Mouse (Mus musculus): Measurements from ENCODE around the gene March1. TPM values are rescaled to one million over a fixed set of nuclear protein-coding genes. Genes with fewer than 3 reads are reported as not detected.

March1 gene
- polyA plus RNA-seq, 1 experiment from 2014 or later, result 15.4 TPM

DNA sequence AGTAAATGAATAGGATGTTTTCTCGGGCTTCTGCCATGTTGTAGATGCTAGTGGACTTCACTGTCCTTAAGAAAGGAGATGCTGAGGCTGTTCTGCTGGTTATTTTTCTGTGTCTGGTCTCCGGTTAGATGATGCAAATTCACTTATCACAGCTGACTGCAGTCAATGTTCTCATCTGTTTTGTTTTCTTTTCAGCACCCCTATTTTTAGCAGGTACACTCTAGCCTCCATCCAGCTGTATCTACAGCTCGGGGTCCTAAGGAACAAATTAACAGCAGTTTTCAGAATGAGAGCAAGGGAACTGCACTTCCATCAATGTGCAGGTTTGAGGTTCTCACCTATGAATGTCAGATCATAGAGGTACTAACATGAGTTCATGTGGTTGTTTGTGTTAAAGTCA, 721.9 kb downstream of the March1 start:
- H3K9me3 ChIP-seq (replicated peaks), result no peaks in the 10 kb centered on the region
- H3K27ac ChIP-seq, result no peak overlapping the region
- H3K4me2 ChIP-seq (replicated peaks), result no peak overlapping the region
- 89% methylated on average over 3 of the region's 3 CpGs for WGBS
- no peaks in the 10 kb centered on the region for H3K36me3 ChIP-seq
- H3K4me1 ChIP-seq, result no peaks in the 10 kb centered on the region
- no peak overlapping the region for H3K4me3 ChIP-seq
- no peak overlapping the region for H3K9ac ChIP-seq
- no peak for ATAC-seq (ENCODE audit: low FRiP score)
- no peaks in the 10 kb centered on the region for H3K27me3 ChIP-seq

DNA sequence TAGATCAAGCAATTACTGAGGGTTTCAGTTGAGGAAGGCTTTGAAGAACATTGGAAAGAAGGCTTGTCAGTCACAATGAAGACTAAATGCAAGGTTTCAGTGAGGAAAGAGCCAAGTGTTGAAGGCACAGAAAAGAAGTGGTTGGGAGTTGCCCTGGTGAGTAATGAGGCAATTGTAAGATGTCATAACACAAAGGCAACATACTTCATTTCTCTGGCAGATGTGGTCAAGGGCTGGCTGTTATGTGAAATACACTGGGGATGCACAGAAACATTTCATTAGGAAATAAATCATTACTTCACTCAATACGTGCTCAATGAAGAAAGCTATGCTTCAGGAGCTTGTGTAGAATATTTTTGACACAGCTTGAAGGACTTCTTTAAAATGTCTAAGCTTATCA, 725.2 kb downstream of the March1 start:
- Histone ChIP-seq H3K27ac (no peak overlapping the region), H3K36me3 (no peaks in the 10 kb centered on the region), H3K4me2 (replicated peaks) (no peak overlapping the region), H3K4me1 (no peaks in the 10 kb centered on the region), H3K9me3 (replicated peaks) (no peaks in the 10 kb centered on the region), H3K4me3 (no peak overlapping the region), H3K27me3 (no peaks in the 10 kb centered on the region), H3K9ac (no peak overlapping the region)
- ATAC-seq (ENCODE audit: low FRiP score), result no peak
- WGBS, result 77% methylated on average over 1 of the region's 1 CpGs

DNA sequence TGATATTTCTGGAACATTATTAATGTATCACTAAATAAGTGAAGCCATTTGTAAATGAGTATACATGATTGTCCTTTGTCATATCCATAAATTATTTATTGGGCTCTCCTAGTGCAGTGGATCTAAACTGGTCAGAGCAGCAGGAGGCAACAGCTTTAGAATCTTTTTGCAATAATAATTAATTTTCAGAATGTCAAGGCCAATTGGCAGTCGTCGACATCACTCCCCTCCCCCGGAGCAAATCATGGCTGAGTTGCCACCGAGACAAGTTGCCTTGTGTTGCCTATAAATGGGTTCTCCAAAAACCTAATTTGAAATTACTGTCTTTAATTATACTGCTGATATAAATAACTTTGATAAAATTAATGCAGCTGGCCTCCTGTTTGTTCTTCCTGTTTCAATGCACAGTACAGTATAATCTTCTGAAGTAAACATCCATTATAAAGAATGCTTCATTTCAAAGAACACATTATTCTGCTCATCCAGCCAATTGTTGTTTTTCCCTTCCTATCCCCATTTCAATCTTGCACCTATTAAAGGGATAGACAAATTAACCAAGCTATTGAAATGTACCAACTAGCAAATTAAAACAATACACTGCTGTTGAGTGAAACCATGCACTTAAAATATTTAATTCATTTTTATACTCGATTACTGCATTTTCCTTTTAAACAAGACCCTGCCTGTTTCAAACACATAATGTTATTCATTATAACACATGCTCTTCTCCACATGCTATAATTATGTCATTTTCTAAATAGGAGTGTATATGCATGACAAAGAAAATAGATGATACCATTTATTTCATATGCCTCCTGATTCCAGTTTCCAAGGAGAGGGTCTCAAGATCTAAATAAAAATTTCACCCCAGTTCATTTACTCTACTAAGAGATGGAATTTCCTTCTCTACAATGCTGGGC, 745.4 kb downstream of the March1 start:
- no peaks in the 10 kb centered on the region for H3K27me3 ChIP-seq
- no peaks in the 10 kb centered on the region for H3K4me1 ChIP-seq
- no peaks in the 10 kb centered on the region for H3K36me3 ChIP-seq
- H3K4me2 ChIP-seq (replicated peaks), result no peak overlapping the region
- no peak for ATAC-seq (ENCODE audit: low FRiP score)
- H3K9me3 ChIP-seq (replicated peaks), result no peaks in the 10 kb centered on the region
- no peak overlapping the region for H3K4me3 ChIP-seq
- WGBS, result 70% methylated on average over 5 of the region's 5 CpGs
- H3K27ac ChIP-seq, result no peak overlapping the region
- H3K9ac ChIP-seq, result no peak overlapping the region

DNA sequence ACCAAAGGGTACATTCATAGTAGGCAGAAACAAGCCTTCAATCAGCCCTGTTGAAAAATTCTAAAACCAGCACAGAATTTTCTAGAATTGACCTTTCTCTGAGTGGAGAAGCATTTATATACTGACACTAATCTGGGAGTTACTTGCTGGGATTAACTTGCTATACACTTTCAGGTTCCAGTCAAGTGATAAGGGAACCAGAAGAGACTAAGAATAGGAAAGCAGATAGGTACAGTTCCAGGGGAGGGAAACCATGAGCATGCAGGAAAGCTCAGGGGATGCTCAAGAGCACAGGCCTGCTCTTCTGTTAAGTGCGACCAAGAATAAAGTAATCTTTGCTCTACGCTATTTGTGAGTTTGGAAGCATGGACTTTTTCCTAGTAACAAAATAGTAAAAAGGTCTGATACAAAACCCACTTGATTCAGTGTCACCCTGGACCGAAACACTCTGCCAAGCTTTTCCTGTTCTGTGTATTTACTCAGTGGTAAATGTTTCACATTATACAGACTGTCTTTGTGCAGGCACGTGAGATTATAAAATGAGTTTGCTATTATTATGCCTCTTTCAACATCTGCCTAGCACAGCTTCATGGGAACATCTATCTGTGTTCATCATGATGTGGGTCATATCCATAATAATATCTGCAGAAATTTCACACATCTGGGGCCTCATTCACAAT, 766.1 kb downstream of the March1 start:
- Histone ChIP-seq H3K9ac (no peak overlapping the region), H3K27ac (no peak overlapping the region), H3K4me1 (no peaks in the 10 kb centered on the region), H3K9me3 (replicated peaks) (no peaks in the 10 kb centered on the region), H3K4me3 (no peak overlapping the region), H3K27me3 (no peaks in the 10 kb centered on the region), H3K4me2 (replicated peaks) (no peak overlapping the region), H3K36me3 (no peaks in the 10 kb centered on the region)
- WGBS, result 89% methylated on average over 4 of the region's 4 CpGs
- ATAC-seq (ENCODE audit: low FRiP score), result no peak

DNA sequence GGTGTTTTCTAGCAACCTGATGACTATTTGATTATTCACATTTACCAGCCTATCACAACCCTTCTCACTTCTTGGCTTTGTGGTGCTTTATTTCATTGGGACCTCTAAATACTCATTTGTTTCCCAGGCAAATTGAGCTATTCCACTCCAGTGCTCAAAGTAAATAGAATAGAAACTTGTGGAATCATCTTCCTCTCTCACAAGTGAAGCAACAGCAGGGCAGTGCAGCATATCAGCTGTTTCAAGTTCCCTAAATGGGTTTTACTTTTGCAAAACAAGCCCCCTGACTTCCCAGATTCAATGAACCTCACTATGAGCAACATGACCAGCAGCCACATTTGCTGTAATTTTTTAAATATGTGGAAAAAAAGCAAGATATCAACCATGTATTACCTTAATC, 768.3 kb downstream of the March1 start:
- H3K9me3 ChIP-seq (replicated peaks), result no peaks in the 10 kb centered on the region
- H3K27me3 ChIP-seq, result no peaks in the 10 kb centered on the region
- H3K36me3 ChIP-seq, result no peaks in the 10 kb centered on the region
- no peak overlapping the region for H3K4me3 ChIP-seq
- H3K9ac ChIP-seq, result no peak overlapping the region
- no peak overlapping the region for H3K27ac ChIP-seq
- no peaks in the 10 kb centered on the region for H3K4me1 ChIP-seq
- H3K4me2 ChIP-seq (replicated peaks), result no peak overlapping the region
- ATAC-seq (ENCODE audit: low FRiP score), result no peak

DNA sequence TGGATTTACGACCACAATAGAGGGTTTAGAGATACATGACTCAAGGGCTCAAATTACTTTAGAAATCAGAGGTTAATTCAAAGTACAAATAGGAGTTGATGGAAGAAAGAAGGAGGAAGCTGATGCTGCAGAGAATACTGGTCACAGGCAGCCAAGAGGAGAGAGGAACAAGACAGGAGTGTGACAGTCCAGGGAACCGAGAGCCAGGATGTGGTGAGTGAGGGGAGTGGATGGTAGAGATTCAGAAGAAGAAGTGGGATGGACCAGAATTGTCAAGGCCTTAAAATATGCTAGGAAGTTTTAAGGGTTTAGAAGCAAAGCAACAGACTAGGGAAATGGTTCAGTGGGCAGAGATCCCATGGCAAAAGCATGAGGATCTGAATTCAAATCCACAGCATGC, 771.0 kb downstream of the March1 start:
- no peak overlapping the region for H3K27ac ChIP-seq
- no peak for ATAC-seq (ENCODE audit: low FRiP score)
- no peak overlapping the region for H3K4me2 ChIP-seq (replicated peaks)
- H3K27me3 ChIP-seq, result no peaks in the 10 kb centered on the region
- no peak overlapping the region for H3K9ac ChIP-seq
- H3K4me3 ChIP-seq, result no peak overlapping the region
- H3K9me3 ChIP-seq (replicated peaks), result no peaks in the 10 kb centered on the region
- no peaks in the 10 kb centered on the region for H3K36me3 ChIP-seq
- 85% methylated on average over 2 of the region's 2 CpGs for WGBS
- no peaks in the 10 kb centered on the region for H3K4me1 ChIP-seq

DNA sequence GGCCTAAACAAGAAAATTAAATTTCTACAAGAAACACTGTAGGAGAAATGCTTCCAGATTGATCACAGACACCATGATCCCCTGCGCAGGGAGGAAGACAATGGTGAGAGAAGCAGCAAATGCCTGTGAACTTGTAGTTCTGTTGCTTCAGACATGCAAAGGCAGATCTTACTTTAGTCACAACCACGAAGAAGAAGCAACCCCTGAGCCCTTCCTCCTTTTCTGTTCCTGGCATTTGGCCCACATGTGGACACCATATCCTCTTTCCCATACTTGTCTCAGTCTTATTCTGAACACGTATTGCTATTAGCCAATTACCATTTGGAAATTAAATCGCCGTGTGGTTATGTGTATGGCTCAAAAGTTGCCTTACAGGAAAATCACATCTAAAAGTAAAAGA, 773.9 kb downstream of the March1 start:
- Histone ChIP-seq H3K27ac (no peak overlapping the region), H3K9ac (no peak overlapping the region), H3K27me3 (no peaks in the 10 kb centered on the region), H3K9me3 (replicated peaks) (no peaks in the 10 kb centered on the region), H3K4me2 (replicated peaks) (no peak overlapping the region), H3K4me1 (no peaks in the 10 kb centered on the region), H3K4me3 (no peak overlapping the region), H3K36me3 (no peaks in the 10 kb centered on the region)
- WGBS, result 91% methylated on average over 5 of the region's 5 CpGs
- no peak for ATAC-seq (ENCODE audit: low FRiP score)

DNA sequence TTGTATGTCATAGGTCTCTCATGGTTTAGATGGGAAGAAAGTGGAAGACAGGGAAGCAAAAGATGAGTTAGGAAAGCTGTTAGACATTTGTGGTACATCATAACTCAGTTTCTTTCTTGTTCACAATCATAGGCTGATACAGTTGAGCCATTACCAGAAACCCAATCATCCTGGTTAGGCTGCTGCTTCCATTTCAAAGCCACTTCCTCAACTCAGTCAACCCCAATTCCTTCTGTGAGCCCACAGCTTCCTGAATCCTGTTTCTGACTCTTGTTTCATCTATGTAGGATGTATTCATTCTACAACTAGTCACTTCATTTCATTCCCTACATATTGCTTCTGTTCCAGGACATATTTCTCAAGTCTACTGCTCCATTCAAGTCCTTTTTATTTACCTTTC, 775.2 kb downstream of the March1 start:
- Histone ChIP-seq H3K27me3 (no peaks in the 10 kb centered on the region), H3K9ac (no peak overlapping the region), H3K4me1 (no peaks in the 10 kb centered on the region), H3K27ac (no peak overlapping the region), H3K4me3 (no peak overlapping the region), H3K36me3 (no peaks in the 10 kb centered on the region), H3K9me3 (replicated peaks) (no peaks in the 10 kb centered on the region), H3K4me2 (replicated peaks) (no peak overlapping the region)
- ATAC-seq (ENCODE audit: low FRiP score), result no peak

DNA sequence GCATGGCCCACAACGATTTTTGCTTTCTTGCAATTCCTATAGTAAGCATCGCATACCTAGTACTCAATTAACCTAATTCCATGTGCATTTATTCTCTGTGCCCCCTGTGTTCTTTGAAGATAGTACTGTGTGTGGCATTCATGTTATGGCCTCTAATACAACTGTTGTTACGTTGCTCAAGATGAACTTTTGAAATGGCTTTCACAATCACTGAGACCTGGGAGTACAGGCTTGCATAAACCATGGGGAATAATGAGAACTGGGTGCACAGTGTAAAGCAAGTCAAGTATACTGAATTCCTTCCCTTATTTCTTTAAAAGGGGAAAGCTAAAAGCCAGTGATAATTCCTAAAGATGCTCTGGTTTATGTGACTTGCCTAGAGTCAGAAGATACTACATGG, 776.4 kb downstream of the March1 start:
- no peak for ATAC-seq (ENCODE audit: low FRiP score)
- 75% methylated on average over 3 of the region's 3 CpGs for WGBS
- Histone ChIP-seq H3K9me3 (replicated peaks) (no peaks in the 10 kb centered on the region), H3K9ac (no peak overlapping the region), H3K36me3 (no peaks in the 10 kb centered on the region), H3K4me3 (no peak overlapping the region), H3K27ac (no peak overlapping the region), H3K27me3 (no peaks in the 10 kb centered on the region), H3K4me2 (replicated peaks) (no peak overlapping the region), H3K4me1 (no peaks in the 10 kb centered on the region)

DNA sequence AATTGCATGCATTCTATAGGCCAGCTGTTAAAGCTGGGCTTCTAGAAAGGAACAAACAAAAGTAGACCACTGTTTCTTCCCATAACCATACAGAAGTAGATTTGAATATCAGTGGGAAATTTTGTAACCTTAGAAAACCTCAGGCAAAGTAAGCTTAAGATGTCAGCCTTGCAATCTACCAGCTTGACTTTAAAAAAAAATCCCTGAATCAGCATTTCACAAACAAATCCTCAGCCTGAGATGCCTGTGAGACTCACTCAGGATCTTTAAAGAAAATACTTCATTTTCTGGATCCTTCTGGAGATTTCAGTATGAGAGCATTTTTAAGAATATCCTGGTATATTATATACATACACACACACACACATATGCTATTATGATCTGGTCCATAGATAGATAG, 780.1 kb downstream of the March1 start:
- H3K4me1 ChIP-seq, result no peaks in the 10 kb centered on the region
- no peaks in the 10 kb centered on the region for H3K27me3 ChIP-seq
- no peak overlapping the region for H3K27ac ChIP-seq
- no peak overlapping the region for H3K4me2 ChIP-seq (replicated peaks)
- ATAC-seq (ENCODE audit: low FRiP score), result no peak
- no peak overlapping the region for H3K4me3 ChIP-seq
- H3K36me3 ChIP-seq, result no peaks in the 10 kb centered on the region
- no peaks in the 10 kb centered on the region for H3K9me3 ChIP-seq (replicated peaks)
- no peak overlapping the region for H3K9ac ChIP-seq

DNA sequence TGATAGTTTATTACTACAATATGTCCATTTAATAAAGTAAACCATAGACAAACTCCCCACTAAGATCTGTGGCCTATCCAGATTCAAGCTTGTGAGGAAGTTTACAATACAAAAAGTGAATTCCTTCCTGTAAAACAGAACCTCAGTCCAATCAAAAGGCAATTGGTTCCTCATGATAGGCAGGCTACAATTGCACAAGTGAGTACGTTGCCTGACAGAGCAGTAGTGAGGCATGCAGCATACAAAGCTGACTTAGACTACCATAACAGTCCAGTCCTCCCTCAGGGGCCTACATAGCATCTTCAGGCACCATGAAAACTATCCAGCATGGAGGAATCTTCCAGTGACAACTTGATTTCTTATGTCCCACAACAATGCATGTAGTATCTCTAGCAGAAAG, 782.4 kb downstream of the March1 start:
- H3K4me1 ChIP-seq, result no peaks in the 10 kb centered on the region
- H3K4me3 ChIP-seq, result no peak overlapping the region
- no peaks in the 10 kb centered on the region for H3K36me3 ChIP-seq
- H3K27me3 ChIP-seq, result no peaks in the 10 kb centered on the region
- 86% methylated on average over 1 of the region's 1 CpGs for WGBS
- H3K27ac ChIP-seq, result no peak overlapping the region
- H3K4me2 ChIP-seq (replicated peaks), result no peak overlapping the region
- ATAC-seq (ENCODE audit: low FRiP score), result no peak
- H3K9ac ChIP-seq, result no peak overlapping the region
- H3K9me3 ChIP-seq (replicated peaks), result no peaks in the 10 kb centered on the region

DNA sequence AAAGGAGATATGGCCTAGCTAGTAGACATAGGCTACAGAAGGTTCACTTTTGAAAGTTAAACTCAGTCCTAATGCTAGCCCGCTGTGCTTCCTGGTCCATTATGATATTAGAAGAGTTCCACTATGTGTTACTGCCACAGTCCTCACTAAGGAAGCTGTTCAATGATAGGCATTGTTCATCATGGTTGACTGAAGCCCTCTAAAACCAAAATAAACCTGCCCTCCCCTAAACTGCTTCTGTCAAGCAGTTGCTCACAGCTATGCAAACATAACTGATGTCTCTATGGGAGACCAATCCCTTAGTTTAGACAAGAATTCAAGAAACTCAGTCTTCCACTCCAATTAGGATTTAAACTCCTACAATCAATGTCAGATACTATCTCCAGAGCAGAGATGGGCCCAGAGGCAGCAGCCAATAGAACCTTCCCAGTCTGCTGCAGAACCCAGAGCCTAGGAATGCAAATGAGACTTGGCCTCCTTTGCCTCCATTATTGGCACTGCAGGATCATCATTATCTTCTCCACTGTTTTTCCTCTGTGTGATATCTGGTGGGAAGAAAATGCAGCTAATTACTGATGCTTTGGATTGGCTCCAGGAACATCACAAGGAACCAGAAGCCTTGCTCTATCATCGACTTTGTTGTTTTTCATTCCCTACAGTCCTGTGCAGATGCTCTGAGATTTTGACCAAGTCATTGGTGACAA, 787.2 kb downstream of the March1 start:
- Histone ChIP-seq H3K4me2 (replicated peaks) (no peak overlapping the region), H3K9ac (no peak overlapping the region), H3K9me3 (replicated peaks) (no peaks in the 10 kb centered on the region), H3K27me3 (no peaks in the 10 kb centered on the region), H3K4me1 (no peaks in the 10 kb centered on the region), H3K36me3 (no peaks in the 10 kb centered on the region), H3K27ac (no peak overlapping the region), H3K4me3 (no peak overlapping the region)
- ATAC-seq (ENCODE audit: low FRiP score), result no peak
- WGBS, result 83% methylated on average over 2 of the region's 2 CpGs
